Mouse (Mus musculus): ENCODE results near the gene Lyz1. TPM values are rescaled to one million over a fixed set of nuclear protein-coding genes. Genes with fewer than 3 reads are reported as not detected.
"Not testable (repeated sequence)": the region's sequence is repeated elsewhere in the genome, so short reads cannot be mapped to it uniquely, and the experiment has no call there.

Lyz1 gene
- polyA plus RNA-seq, 1 experiment = 18.6 TPM

DNA sequence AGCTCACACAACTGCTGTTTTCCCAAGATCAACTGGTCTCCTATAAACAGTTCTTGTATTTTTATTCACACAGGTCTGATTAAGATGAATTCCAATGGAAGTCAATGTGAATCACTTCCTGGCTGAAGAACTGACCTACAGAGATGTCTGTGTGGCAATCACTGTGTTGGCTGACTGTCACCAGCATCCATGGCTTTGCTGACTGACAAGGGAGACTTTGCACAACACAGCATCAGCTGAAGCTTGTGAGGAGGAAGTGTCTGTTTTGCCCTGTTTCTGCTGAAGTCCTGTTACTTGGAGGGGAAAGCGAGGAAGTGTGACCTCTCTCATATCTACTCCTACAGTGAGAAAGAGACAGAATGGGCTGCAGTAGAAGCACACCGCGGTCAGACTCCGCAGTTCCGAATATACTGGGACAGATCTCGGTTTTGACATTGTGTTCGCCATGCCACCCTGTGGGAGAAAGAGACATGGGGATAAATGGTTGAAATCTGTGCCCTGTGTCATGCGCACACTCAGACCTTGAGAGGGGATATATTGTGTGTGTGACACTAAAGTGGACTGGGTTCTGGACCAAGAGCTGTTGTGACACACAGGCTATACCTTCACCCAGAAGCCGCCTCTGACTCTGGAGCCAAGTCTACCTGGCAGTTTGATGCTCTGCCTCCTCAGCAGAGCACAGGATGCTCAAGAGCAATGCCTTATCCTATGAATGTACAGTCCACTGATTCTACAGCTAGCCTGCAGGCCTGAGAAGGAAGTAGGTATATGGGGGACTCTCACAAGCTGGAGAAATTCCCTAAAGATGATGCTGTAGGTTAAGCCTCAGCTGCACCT, 4.3 kb downstream of the Lyz1 start:
- no peak overlapping the region for H3K27ac ChIP-seq (ENCODE audit: control insufficient read depth, insufficient read depth, low read length)
- 91% methylated on average over 9 of the region's 9 CpGs for WGBS
- H3K4me1 ChIP-seq (replicated peaks; ENCODE audit: control insufficient read depth, insufficient read depth, low read length) = no peaks in the 10 kb centered on the region
- no peak for TF ChIP-seq CTCF (IDR thresholded peaks at IDR 0.05; ENCODE audit: borderline replicate concordance, control insufficient read depth, extremely low read depth, insufficient read depth, low read length, poor library complexity)
- no peak for TF ChIP-seq POLR2A (IDR thresholded peaks at IDR 0.05; ENCODE audit: control insufficient read depth, extremely low read depth, insufficient read depth, low read length, poor library complexity)
- no peak for DNase-seq
- no peaks in the 10 kb centered on the region for H3K36me3 ChIP-seq (ENCODE audit: control insufficient read depth, insufficient read depth, low read length)
- no peak overlapping the region for H3K4me3 ChIP-seq (ENCODE audit: control insufficient read depth, insufficient read depth, low read length)
- H3K27me3 ChIP-seq (ENCODE audit: control insufficient read depth, insufficient read depth, low read length) = no peaks in the 10 kb centered on the region

- no peak overlapping the region for H3K4me3 ChIP-seq (ENCODE audit: control insufficient read depth, insufficient read depth, low read length)
- no peaks in the 10 kb centered on the region for H3K36me3 ChIP-seq (ENCODE audit: control insufficient read depth, insufficient read depth, low read length)
- H3K4me1 ChIP-seq (replicated peaks; ENCODE audit: control insufficient read depth, insufficient read depth, low read length) = no peaks in the 10 kb centered on the region
- TF ChIP-seq CTCF (IDR thresholded peaks at IDR 0.05; ENCODE audit: borderline replicate concordance, control insufficient read depth, extremely low read depth, insufficient read depth, low read length, poor library complexity) (no peak), POLR2A (IDR thresholded peaks at IDR 0.05; ENCODE audit: control insufficient read depth, extremely low read depth, insufficient read depth, low read length, poor library complexity) (no peak)
- no peak for DNase-seq
- H3K27me3 ChIP-seq (ENCODE audit: control insufficient read depth, insufficient read depth, low read length) = no peaks in the 10 kb centered on the region
- no peak overlapping the region for H3K27ac ChIP-seq (ENCODE audit: control insufficient read depth, insufficient read depth, low read length)
- WGBS = 78% methylated on average over 3 of the region's 3 CpGs
These were observed 5.3 kb downstream of the Lyz1 start for GRCm38 (mm10) chr10:117287226-117287850.

DNA sequence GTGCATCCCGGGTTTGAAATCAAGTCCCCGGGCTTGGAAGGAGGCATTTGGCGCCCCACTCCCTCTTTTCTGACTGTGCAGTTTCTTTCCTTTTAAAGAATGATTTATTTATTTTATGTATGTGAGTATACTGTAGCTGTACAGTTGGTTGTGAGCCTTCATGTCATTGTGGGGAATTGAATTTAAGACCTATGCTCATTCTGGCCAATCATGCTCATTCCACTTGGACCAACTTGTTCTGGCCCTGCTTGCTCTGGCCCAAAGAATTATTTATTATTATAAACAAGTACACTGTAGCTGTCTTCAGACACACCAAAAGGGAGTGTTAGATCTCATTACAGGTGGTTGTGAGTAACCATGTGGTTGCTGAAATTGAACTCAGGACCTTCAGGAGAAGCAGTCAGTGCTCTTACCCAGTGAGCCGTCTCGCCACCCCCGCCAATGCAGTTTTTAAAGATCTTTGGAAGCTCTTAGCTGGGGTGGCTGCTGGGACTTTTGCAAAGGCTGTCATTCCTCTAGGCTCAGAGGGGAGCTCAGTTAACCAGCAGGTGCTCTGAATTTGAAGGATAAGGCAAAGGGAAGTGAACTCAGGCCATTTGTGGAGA, 6.2 kb downstream of the Lyz1 start:
- Histone ChIP-seq H3K27me3 (ENCODE audit: control insufficient read depth, insufficient read depth, low read length) (no peaks in the 10 kb centered on the region), H3K27ac (ENCODE audit: control insufficient read depth, insufficient read depth, low read length) (no peak overlapping the region), H3K4me1 (replicated peaks; ENCODE audit: control insufficient read depth, insufficient read depth, low read length) (no peaks in the 10 kb centered on the region), H3K4me3 (ENCODE audit: control insufficient read depth, insufficient read depth, low read length) (no peak overlapping the region), H3K36me3 (ENCODE audit: control insufficient read depth, insufficient read depth, low read length) (no peaks in the 10 kb centered on the region)
- no peak for TF ChIP-seq CTCF (IDR thresholded peaks at IDR 0.05; ENCODE audit: borderline replicate concordance, control insufficient read depth, extremely low read depth, insufficient read depth, low read length, poor library complexity)
- no peak for TF ChIP-seq POLR2A (IDR thresholded peaks at IDR 0.05; ENCODE audit: control insufficient read depth, extremely low read depth, insufficient read depth, low read length, poor library complexity)
- WGBS = 98% methylated on average over 6 of the region's 6 CpGs
- DNase-seq = no peak

DNA sequence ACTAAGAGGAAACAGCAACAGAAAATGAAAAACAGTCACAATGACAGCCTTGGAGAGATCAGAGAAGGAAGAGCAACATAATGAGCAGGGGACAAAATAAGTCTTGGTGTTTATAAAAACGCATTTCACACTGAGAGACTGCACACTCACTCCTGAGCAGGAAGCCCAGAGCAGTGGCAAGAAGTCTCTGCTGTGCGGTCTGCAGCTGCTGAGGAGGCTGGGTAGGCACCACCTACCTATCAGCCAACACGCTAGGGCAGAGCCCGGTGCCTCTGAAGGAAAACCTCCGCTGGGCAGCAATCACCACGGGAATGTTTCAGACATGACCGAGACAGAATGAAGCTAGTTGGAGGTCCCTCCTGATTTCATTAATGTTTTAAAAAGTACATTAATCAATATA, 7.1 kb downstream of the Lyz1 start:
- H3K4me1 ChIP-seq (replicated peaks; ENCODE audit: control insufficient read depth, insufficient read depth, low read length); DNase-seq: not testable (repeated sequence)

DNA sequence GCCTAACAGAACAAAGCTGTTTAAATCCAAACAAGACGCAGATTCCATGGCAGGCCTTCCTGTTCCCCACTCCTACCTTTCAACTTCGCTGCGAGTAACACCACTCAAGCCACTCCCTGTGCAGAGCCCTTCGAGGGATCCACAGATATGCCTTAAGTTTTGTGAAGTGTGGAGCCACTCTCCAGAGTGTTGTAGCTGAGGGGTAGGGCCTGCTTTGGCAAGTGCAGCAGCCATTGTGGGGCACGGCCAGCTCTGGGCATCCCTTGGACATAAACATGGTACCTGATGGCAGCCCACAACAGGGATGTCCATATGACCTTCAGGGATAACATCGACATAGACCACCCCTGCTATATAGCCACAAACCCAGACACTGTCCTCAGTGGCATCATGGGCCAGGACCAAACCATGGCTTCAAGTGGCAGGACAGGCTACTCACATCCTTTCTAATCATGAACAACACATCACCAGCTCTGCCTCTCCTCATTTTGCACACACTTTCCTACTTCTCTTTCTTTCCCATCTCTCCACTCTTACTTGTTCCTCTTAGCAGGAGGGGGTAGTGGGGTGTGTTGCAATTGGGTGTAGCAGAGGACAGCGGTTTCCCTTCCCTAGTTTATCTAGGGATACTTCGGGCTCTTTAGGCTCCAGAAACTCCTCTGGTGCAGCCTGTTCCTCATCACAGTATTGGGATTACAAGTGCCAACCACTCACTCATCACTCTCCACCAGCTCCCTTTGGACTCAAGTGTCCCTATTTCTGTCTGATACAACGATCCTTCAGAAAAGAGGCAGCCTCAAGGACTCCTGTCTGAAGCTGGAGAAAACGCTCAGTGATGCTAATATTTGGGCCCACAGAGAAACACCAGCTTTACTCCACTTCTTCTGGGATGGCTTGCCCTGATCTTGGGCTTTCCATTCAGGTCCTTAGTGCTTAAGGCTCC, 7.8 kb downstream of the Lyz1 start:
- Histone ChIP-seq H3K27ac (ENCODE audit: control insufficient read depth, insufficient read depth, low read length) (no peak overlapping the region), H3K36me3 (ENCODE audit: control insufficient read depth, insufficient read depth, low read length) (no peaks in the 10 kb centered on the region), H3K4me1 (replicated peaks; ENCODE audit: control insufficient read depth, insufficient read depth, low read length) (no peaks in the 10 kb centered on the region), H3K27me3 (ENCODE audit: control insufficient read depth, insufficient read depth, low read length) (no peaks in the 10 kb centered on the region), H3K4me3 (ENCODE audit: control insufficient read depth, insufficient read depth, low read length) (no peak overlapping the region)
- WGBS = 93% methylated on average over 10 of the region's 10 CpGs
- DNase-seq = no peak
- TF ChIP-seq POLR2A (IDR thresholded peaks at IDR 0.05; ENCODE audit: control insufficient read depth, extremely low read depth, insufficient read depth, low read length, poor library complexity) = no peak
- TF ChIP-seq CTCF (IDR thresholded peaks at IDR 0.05; ENCODE audit: borderline replicate concordance, control insufficient read depth, extremely low read depth, insufficient read depth, low read length, poor library complexity) = no peak

More for the DNA sequence above, 7.1 kb downstream of the Lyz1 start:
- H3K27ac ChIP-seq (ENCODE audit: control insufficient read depth, insufficient read depth, low read length); H3K4me3 ChIP-seq (ENCODE audit: control insufficient read depth, insufficient read depth, low read length); H3K36me3 ChIP-seq (ENCODE audit: control insufficient read depth, insufficient read depth, low read length); H3K27me3 ChIP-seq (ENCODE audit: control insufficient read depth, insufficient read depth, low read length): not testable (repeated sequence)
- 1% methylated on average over 3 of the region's 7 CpGs for WGBS
